Mouse (Mus musculus): ENCODE data around the gene Cfd.

Cfd gene

GRCm38 (mm10) chr10:79861230-79862048 lies 29.2 kb upstream of the Cfd start:
- peak; percentile 77 to 89 for DNase-seq

- peak; percentile 52 to 76 for DNase-seq
Observed at GRCm38 (mm10) chr10:79862049-79862788, 28.4 kb upstream of the Cfd start.

GRCm38 (mm10) chr10:79862925-79863324 lies 27.7 kb upstream of the Cfd start:
- DNase-seq, result peak in 1 of 2 experiments; percentile 54

GRCm38 (mm10) chr10:79864351-79865188 lies 26.1 kb upstream of the Cfd start:
- peak in 1 of 2 experiments; percentile 38 for DNase-seq

GRCm38 (mm10) chr10:79865189-79865601 lies 25.5 kb upstream of the Cfd start:
- DNase-seq, result peak in 1 of 2 experiments; percentile 48

- DNase-seq, result peak; percentile 65 to 87
Observed at GRCm38 (mm10) chr10:79865801-79866295, 24.8 kb upstream of the Cfd start.

GRCm38 (mm10) chr10:79866601-79867000 lies 24.1 kb upstream of the Cfd start:
- peak in 1 of 2 experiments; percentile 36 for DNase-seq

- no peak for DNase-seq
Observed at GRCm38 (mm10) chr10:79871845-79872244, 18.8 kb upstream of the Cfd start.

GRCm38 (mm10) chr10:79872862-79873261 lies 17.8 kb upstream of the Cfd start:
- no peak for DNase-seq

GRCm38 (mm10) chr10:79873313-79873712 lies 17.3 kb upstream of the Cfd start:
- DNase-seq, result no peak

- no peak for DNase-seq
Observed at GRCm38 (mm10) chr10:79873715-79874289, 16.9 kb upstream of the Cfd start.

GRCm38 (mm10) chr10:79874290-79874862 lies 16.3 kb upstream of the Cfd start, which contains the start of the genes Prtn3 and Plppr3:
Gene Prtn3, plus strand, starts transcription at chr10:79874476.
Gene Plppr3, minus strand, starts transcription at chr10:79874634.
- DNase-seq, result peak in 1 of 2 experiments; percentile 40

- DNase-seq, result peak in 1 of 2 experiments; percentile 52
Observed at GRCm38 (mm10) chr10:79877174-79877573, 13.5 kb upstream of the Cfd start.

- DNase-seq, result peak; percentile 70 to 82
Observed at GRCm38 (mm10) chr10:79877757-79878156, 12.9 kb upstream of the Cfd start.

GRCm38 (mm10) chr10:79879527-79879926 lies 11.1 kb upstream of the Cfd start:
- no peak for DNase-seq

- peak in 1 of 2 experiments; percentile 52 for DNase-seq
Observed at GRCm38 (mm10) chr10:79880721-79881120, 9.9 kb upstream of the Cfd start.

GRCm38 (mm10) chr10:79881981-79882380 lies 8.7 kb upstream of the Cfd start:
- DNase-seq, result peak in 1 of 2 experiments; percentile 50

- DNase-seq, result peak; percentile 90 to 91
Observed at GRCm38 (mm10) chr10:79883297-79884084, 7.2 kb upstream of the Cfd start.

- peak; percentile 92 to 94 for DNase-seq
Observed at GRCm38 (mm10) chr10:79884446-79884845, 6.2 kb upstream of the Cfd start.

- peak in 1 of 2 experiments; percentile 47 for DNase-seq
Observed at GRCm38 (mm10) chr10:79884938-79885337, 5.7 kb upstream of the Cfd start.

GRCm38 (mm10) chr10:79886054-79886453 lies 4.6 kb upstream of the Cfd start, which contains the start of gene Elane:
Gene Elane, plus strand, starts transcription at chr10:79886247.
- DNase-seq, result no peak
